Mouse (Mus musculus) C2C12 (cell line): ENCODE measurements at regions not wholly inside any gene's neighbourhood (a gene's known extent, or its start where the extent isn't known, plus 50 kb on each side); places are given as distances from the start of the nearest gene placed in this dataset.
A peak's percentile ranks its signal among the peaks of the same experiment; 100 is the strongest.

Experiments
- H3K27me3 ChIP-seq: one replicate; pipeline ENCODE4 v1.6.1; 2011; ENCODE audit not compliant: control insufficient read depth, insufficient read depth, insufficient read length
- H3K36me3 ChIP-seq: one replicate; pipeline ENCODE4 v1.6.1; 2011; ENCODE audit not compliant: control insufficient read depth, insufficient read depth
- H3K4me3 ChIP-seq: one replicate; pipeline ENCODE4 v1.5.1; 2011; ENCODE audit warnings: mild to moderate bottlenecking, control low read depth; ENCODE audit not compliant: poor library complexity, insufficient read depth, severe bottlenecking
- H3K79me2 ChIP-seq: one replicate; pipeline ENCODE4 v1.6.1; 2011; ENCODE audit not compliant: control insufficient read depth, insufficient read depth
- H3K79me3 ChIP-seq: one replicate; pipeline ENCODE4 v1.6.1; 2011; ENCODE audit warnings: low read depth, control low read depth
- H3ac ChIP-seq: one replicate; pipeline ENCODE3; 2011; ENCODE audit warnings: low read depth; ENCODE audit not compliant: control insufficient read depth, insufficient read length
- CEBPB ChIP-seq: IDR thresholded peaks from one replicate; pipeline ENCODE4 v1.6.1; 2011; ENCODE audit warnings: low read depth, mild to moderate bottlenecking, control low read depth, moderate library complexity
- CTCF ChIP-seq: IDR thresholded peaks from one replicate; pipeline ENCODE4 v1.5.1; 2011; ENCODE audit not compliant: control insufficient read depth, insufficient read depth, insufficient read length
- FOSL1 ChIP-seq: IDR thresholded peaks from one replicate; pipeline ENCODE4 v1.8.0; 2011; ENCODE audit warnings: mild to moderate bottlenecking, low read length; ENCODE audit not compliant: poor library complexity, insufficient read depth, severe bottlenecking
- MAX ChIP-seq: IDR thresholded peaks from one replicate; pipeline ENCODE4 v1.6.1; 2011; ENCODE audit warnings: mild to moderate bottlenecking, control low read depth
- MYOD1 ChIP-seq: IDR thresholded peaks from one replicate; pipeline ENCODE4 v1.6.1; 2011; ENCODE audit warnings: low read depth; ENCODE audit not compliant: control insufficient read depth, insufficient read length
- MYOG ChIP-seq: IDR thresholded peaks from one replicate; pipeline ENCODE4 v1.6.1; 2011; ENCODE audit not compliant: control insufficient read depth, insufficient read length; ENCODE audit errors: extremely low read depth
- USF1 ChIP-seq: IDR thresholded peaks from one replicate; pipeline ENCODE4 v1.6.1; 2011; ENCODE audit warnings: low read depth, mild to moderate bottlenecking, control low read depth, moderate library complexity

DNA sequence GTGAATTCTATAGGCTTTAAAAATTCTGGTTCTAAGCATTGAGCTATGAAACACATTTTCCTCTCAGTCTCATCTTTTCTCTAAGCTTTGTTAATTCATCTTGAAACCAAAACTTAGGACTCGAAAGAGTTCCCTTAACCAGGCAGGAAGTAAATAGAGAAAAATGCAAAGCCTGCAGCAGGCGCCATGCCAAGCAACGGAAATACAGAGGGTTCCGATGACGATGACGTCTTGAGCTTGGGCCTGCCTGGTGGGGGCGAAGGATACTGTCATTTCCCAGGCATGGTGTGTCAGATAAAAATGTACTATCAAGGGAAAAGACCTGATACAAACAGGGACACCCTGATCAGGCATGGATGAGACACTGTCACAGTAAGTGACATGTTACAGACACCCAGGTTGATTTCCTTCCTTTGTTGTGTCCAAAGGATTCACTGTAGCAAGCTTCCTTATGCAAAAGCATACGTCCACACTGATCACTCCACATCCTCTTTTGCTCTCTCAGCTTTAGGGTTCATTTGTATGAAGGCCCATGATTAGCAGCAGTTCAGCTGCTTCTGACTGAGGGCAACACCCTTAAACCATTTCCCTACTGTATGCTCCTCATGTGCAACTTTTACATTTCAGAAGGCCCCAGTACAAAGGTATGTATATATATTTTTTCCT, 135.0 kb downstream of the Cemip2 start:
- no peaks in the 10 kb centered on the region for H3K27me3 ChIP-seq
- TF ChIP-seq FOSL1: no peak
- H3K4me3 ChIP-seq: no peak overlapping the region
- H3K79me2 ChIP-seq: no peaks in the 10 kb centered on the region
- no peaks in the 10 kb centered on the region for H3K36me3 ChIP-seq
- no peak overlapping the region for H3ac ChIP-seq
- no peaks in the 10 kb centered on the region for H3K79me3 ChIP-seq

DNA sequence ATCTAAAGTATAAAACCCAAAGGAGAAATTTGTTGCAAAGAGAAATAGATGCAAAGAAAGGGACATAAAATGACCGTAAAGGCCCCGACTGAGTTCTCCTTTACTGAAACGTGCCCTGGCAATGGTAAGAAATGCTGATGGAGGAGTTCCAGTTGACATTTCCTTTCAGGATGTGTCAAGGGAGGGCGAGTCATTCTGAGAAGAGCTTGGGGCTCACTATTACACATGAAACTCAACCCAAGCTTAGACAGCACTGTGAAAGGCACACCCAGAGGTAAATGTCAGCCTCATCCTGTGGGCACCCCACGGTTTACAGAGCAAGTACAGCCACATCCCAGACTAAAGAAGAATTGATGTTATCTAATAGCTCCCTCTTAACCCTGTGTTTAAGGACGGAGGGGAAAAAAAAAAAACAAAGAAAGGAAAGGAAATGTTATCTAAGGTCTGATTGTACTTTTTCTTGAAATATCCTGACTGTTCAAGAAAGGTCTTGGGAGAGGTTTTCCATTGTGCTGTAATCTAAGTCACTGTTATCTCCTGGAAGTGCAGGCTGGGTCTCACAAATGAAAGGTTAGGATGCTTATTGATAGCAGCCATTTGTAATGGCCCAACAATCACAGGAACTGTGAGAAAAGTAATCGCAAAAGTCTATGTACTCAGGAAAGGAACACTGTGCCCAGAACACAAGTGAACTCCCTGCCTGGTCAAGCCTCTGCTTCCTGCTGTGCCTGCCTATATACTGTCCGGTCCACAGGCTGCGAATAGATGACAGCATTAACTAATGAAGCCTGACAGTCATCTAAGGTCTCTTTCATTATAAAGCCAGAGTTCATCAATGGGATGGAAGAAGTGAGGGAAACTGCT, 135.8 kb downstream of the Cemip2 start:
- Histone ChIP-seq H3K4me3 (no peak overlapping the region), H3K36me3 (no peaks in the 10 kb centered on the region), H3K79me3 (no peaks in the 10 kb centered on the region), H3ac (no peak overlapping the region), H3K79me2 (no peaks in the 10 kb centered on the region), H3K27me3 (no peaks in the 10 kb centered on the region)
- TF ChIP-seq CEBPB (no peak), MYOG (no peak), USF1 (no peak), MAX (no peak), MYOD1 (no peak)

GRCm38 (mm10) chr19:21914658-21915057, 136.5 kb downstream of the Cemip2 start:
- Histone ChIP-seq H3K4me3 (no peak overlapping the region), H3K79me3 (no peaks in the 10 kb centered on the region)
- no peak for TF ChIP-seq MYOD1
- TF ChIP-seq CTCF: no peak
- no peak for TF ChIP-seq MYOG

DNA sequence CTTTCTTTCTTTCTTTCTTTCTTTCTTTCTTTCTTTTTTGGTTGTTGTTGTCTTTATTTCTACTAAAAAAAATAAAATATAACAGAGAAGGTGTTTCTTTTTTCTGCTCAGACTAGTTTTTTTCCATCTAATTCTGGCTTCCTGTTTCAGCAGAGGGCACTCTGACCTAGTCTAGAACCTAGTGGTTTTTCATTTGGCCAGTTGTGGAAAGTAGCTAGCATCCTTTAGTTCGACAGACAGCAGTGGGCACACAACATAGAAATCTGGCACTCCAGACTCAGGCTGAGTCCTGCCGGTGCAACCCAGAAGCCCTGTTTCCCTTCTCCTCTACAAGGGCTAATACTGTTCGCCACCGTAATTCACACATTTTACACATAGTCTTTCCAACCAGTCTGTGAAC, 140.0 kb downstream of the Cemip2 start:
- no peaks in the 10 kb centered on the region for H3K36me3 ChIP-seq
- H3K79me3 ChIP-seq: no peaks in the 10 kb centered on the region
- H3K4me3 ChIP-seq: no peak overlapping the region
- H3K79me2 ChIP-seq: no peaks in the 10 kb centered on the region
- no peak overlapping the region for H3ac ChIP-seq
- no peaks in the 10 kb centered on the region for H3K27me3 ChIP-seq
- TF ChIP-seq FOSL1 (no peak), MYOD1 (no peak), CEBPB (no peak), MAX (no peak), USF1 (no peak), CTCF (no peak), MYOG (no peak)

More at GRCm38 (mm10) chr19:21914658-21915057, 136.5 kb downstream of the Cemip2 start:
- Histone ChIP-seq H3K79me2 (no peaks in the 10 kb centered on the region), H3ac (no peak overlapping the region), H3K27me3 (no peaks in the 10 kb centered on the region), H3K36me3 (no peaks in the 10 kb centered on the region)

GRCm38 (mm10) chr19:21919074-21919473, 140.9 kb downstream of the Cemip2 start:
- Histone ChIP-seq H3ac (no peak overlapping the region), H3K79me2 (no peaks in the 10 kb centered on the region), H3K36me3 (no peaks in the 10 kb centered on the region), H3K4me3 (no peak overlapping the region), H3K27me3 (no peaks in the 10 kb centered on the region), H3K79me3 (no peaks in the 10 kb centered on the region)
- TF ChIP-seq MYOD1 (no peak), CTCF (no peak), MAX (no peak), CEBPB (no peak), MYOG (no peak), USF1 (no peak)

- H3K36me3 ChIP-seq: no peaks in the 10 kb centered on the region
- H3K27me3 ChIP-seq: no peaks in the 10 kb centered on the region
- H3ac ChIP-seq: no peak overlapping the region
- H3K4me3 ChIP-seq: no peak overlapping the region
- H3K79me2 ChIP-seq: no peaks in the 10 kb centered on the region
- TF ChIP-seq MYOD1: no peak
- TF ChIP-seq CEBPB: peak; percentile 71
- no peaks in the 10 kb centered on the region for H3K79me3 ChIP-seq
These were observed 162.0 kb downstream of the Cemip2 start for GRCm38 (mm10) chr19:21940114-21940513.
